Mouse (Mus musculus) left cerebral cortex, adult 11 months (tissue): Measurements from ENCODE around the gene Ampd3.

Experiments
- DNase-seq: peaks from one replicate; pipeline ENCODE4 v3.0.0; 2022; ENCODE audit warnings: low spot score

The Ampd3 gene

DNA sequence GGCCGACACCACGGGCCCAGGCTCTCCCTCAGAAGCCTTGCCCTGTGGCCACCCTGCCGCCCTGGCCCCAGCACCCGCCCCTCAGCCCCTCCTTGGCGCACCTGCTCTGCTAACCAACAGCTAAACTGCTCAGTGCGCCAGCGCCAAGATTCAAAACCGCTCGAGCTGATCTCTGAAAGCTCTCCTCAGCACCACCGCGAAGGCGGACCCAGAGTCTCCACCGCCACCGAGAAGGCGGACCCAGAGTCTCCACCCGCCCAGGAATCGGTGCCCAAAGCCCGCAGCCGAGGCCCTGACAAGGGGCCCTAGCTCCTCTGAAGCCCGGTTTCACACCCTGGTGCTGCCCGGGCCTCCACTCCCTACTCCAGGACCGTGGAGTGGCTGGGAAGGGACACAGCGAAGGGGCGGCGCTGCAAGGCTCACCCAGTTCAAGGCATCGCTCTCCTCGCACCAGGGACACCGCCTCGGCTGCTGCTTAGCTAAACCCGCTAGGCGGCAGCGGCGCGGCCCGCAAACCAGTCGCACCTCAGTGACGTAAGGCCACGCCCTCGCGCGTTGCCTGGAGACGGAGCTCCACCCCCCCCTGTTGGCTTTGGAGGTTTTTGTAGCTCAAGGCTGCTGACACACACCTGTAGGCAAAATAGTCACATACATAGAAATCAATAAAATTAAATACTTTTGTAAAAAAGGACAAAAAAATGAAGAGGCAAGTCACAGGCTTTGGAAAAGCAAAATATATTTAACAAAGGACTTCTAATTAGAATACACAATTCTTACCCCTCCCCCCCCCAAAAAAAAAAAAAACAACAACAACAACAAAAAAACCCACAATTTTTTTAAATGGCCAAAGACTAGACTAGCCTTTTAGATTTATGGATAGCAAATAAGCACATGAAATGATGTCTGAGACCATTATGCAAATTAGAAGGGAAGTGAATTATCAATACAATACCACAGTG, 76.2 kb downstream of the Ampd3 start, which contains the start of gene Rnf141:
Gene Rnf141 (minus strand): TSS at position 542 of the 959 bp plus-strand sequence.
- DNase-seq = peak; percentile 89

DNA sequence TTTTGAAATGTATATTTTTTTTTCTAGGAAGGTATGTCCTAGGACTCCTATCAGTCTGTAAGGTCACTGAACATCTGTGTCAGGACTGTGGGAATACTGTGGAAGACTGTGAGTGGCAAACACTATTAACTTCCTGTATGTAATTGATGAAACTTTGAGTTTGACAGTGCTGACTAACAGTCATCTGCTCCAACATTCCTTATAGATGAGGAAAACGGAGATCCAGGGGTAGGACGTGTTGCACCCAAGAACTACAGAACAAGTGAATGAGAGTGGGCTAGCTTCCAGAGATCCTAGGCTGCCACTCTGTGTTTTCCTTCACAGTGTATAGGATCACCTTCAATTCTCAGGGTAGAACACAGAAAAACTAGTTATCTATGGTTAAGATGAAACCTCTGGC, 79.3 kb downstream of the Ampd3 start:
- no peak for DNase-seq

DNA sequence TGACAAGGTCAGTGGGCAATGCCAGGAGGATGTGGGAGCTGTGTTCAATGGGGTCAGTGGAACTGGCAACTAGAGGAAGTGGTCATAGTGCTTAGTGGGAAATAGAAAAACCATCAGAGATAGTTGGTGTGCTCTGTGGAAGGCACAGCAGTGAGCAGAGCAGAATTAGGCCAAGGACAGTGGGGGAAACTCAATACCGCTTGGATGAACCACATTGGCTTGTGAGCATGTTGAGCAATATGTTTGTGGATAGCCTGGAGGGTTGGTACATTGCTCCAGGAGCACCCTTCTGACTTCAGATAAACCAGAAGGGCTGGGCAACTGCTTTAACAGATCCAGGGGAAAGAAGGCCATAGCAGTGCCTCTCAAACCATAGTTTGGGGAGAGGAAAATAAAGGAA, 80.4 kb downstream of the Ampd3 start:
- DNase-seq = no peak

DNA sequence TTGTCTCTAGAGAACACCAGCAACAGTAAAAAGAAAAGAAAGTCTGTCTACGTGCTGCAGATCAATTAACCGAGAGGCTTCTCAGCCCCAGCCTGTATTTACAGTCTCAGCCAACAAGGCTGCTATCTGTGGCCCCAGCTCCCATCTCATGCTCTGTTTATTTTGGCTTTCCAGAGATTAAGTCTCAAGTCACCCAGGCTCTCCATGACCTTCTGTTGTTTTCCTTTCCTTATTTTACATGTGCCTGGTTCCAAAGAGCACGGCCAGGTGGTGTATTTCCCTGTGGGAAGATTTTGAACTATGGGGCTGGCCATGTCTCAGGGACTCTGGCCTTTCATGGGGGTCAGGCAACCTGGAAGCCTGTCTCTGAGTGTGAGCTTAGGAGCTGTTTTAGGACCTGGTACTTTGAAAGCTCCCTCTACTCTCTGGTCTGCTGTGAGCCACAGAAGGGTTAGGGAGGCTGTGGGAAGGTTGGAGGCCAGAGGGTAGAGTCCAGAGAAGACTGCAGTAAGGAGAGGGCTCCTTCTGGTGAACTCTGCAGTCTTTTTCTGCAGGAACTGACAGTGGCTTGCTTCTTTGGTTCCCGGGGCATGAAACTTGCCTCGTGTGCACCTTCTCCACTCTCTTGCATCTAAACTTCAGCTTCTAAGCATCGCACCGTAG, 83.7 kb downstream of the Ampd3 start:
- DNase-seq = no peak

DNA sequence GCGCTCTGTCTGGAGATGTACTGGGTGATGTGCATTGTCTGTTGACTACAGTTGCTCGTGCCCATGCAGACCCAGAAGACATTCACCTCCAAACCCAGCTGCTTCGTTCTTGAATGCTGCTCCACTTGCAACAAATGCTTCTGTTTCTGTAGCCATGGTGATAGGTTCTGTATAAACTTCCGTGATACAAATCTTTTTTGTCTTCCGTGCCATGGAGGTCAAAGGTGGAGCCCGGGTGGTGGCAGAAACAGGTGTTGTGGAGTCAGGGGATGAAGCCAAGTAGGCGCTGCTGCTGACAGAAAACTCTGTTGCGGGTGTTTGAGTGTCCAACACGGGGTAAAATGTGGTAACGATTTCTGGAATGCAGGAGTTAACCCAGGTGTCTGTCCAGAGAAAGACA, 85.6 kb downstream of the Ampd3 start:
- DNase-seq = no peak

DNA sequence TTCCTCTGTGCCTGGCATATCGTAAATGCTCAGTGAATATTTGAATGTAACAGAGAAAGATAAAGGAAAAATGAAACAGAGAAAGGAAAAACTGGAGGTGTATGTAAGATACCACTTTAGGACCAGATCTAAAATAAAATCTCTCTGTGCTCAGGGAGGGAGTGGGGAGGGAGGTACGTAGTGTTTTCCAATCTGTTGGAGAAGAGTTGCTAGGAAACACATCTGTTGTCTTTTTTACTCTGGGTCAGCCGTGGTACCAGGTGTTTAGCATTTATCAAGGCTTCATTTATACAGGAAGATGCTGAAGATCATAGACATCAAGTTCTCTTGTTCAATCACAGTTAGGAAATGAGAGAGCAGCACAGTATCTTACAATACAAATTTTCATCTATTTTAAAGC, 86.5 kb downstream of the Ampd3 start:
- DNase-seq = peak; percentile 12

DNA sequence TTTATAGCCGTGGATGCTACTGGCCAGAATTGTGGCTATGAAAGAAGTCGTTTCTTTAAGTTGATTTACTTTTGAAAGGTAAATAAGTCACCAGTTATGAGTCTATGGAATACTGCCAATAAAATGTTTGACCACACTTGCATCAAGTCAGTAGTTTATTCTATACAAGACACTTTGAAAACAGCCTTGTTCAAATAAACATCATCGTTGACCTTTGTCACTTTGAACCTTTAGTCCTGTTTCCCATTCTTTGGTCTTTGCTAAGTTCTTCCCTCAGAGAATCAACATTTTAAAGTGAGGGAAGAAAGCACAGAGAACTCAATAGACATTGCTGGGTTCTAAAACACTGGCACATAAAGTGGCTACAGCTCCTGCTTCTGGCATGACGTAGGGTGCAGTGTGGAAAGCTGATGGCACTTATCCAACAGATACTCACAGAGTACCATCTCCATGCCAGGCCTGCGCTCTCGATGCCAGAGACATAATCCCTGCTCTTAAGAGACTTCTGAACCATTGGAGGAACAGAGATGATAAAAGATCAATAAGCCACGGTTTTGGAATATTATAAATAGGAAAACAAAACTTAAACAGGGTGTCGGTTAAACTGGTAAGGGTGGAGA, 87.0 kb downstream of the Ampd3 start:
- peak; percentile 17 for DNase-seq

DNA sequence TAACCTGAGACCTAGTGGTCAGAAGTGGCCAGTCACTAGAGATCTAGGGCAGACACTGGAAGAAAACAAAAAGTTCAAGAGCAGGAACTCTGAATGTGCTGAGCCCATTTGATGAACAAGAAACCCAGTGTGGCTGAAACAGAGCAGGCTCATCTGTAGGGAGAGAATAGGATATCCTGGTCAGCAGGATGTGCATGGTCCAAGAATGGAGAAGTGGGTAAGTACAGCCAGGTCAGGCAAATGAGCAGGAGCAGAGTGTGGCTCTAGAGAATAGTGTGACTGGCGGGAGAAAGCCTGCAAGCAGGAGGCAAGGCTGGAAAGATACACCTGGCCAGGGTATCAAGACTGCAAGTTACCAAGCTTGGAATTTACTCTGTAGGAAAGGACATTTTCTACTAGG, 87.6 kb downstream of the Ampd3 start:
- DNase-seq = no peak

DNA sequence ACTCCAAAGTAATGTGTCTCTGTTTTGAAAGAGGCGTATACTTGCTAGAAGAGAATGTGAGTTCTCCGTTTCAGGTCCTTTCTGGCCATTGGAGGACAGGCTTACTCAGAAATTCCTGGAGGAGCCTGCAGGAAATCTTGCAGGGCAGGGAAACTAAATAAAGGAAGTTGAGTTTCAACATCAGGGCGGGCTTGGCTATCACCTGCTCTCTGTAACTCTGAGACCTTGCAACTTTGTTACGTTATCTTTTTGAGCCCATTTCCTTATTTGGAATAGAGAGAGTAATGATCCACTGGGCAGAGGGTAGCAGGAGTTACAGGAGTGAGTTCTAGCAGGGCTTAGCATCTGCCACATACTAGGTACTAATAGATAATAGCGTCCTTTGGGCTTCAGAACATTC, 92.1 kb downstream of the Ampd3 start:
- DNase-seq = no peak
